Mouse (Mus musculus) B cell, adult 62 days (primary cell): ENCODE results near the gene Wnk3. TPM values are rescaled to one million over a fixed set of nuclear protein-coding genes. Genes with fewer than 3 reads are reported as not detected.

Experiments
- total RNA-seq: library from RNA; stranded (reverse); gene quantifications from 4 replicates; pipeline ENCODE4 v1.2.4, GENCODE M21; 2023

Wnk3 gene
- not detected in 4 replicates for total RNA-seq

GRCm38 (mm10) chrX:151197778-151198177 lies at the start of gene Wnk3:
Wnk3 (plus strand) TSS chrX:151198078.

DNA sequence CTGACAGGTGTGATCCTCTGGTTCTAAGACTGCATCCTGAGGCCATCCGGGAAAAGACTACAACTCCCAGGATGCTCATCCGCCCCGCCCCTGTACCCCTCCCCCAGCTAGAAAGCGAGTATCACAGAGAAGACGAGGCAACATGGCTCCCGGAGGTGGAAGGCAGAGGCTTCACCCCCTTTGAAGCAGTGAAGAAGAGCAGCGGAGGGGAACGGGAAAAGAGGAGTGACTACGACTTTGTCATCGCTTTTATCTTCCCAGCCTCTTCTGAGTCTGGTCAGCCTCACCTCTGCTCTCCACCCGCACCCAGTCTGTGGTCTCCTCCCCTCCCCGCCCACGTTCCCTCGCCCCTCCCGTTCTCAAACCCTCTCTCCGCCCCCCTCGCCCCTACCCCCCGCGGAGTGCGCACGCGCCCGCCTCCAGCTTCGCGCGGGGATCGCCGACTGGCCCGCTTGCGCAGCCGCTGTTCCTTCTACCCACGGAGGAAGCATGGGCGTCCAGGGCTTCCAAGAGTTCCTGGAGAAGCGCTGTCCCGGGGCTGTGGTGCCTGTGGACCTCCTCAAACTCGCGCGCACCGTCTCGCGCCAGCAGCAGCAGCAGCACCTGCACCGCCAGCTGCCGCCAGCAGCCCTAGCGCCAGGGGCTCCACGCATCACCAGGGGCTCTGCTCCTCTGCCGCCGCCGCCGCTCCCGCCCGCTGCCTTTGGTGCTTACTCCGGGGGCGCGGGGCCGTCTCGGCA lies 146.1 kb downstream of the Wnk3 start, which contains the start of gene Fam120c:
Gene Fam120c (plus strand): TSS at position 415 of the 740 bp plus-strand sequence.

Other genes with a start within 250 kb of the Wnk3 start
- gene Gnl3l, start 180.8 kb upstream of the Wnk3 start, total RNA-seq: 56.4 to 60.8 TPM (median 59.7 TPM) in 4 replicates
- not detected in 4 replicates for gene Fgd1, start 151.9 kb upstream of the Wnk3 start, total RNA-seq
- 38.4 to 44.5 TPM (median 41.4 TPM) in 4 replicates for gene Tsr2, start 101.5 kb upstream of the Wnk3 start, total RNA-seq
- gene Fam120c, start 146.1 kb downstream of the Wnk3 start, total RNA-seq: 9.3 to 10.1 TPM (median 9.8 TPM) in 4 replicates